Mouse (Mus musculus) fibroblast of lung, adult 2 months (primary cell): ENCODE results near the gene Phf14.

Experiments used
- DNase-seq: peaks from one replicate; pipeline ENCODE4 v3.0.0-alpha.2; 2011; ENCODE audit warnings: low read depth

Phf14 gene

GRCm38 (mm10) chr6:12020738-12021137 lies 113.1 kb downstream of the Phf14 start:
- no peak for DNase-seq

DNA sequence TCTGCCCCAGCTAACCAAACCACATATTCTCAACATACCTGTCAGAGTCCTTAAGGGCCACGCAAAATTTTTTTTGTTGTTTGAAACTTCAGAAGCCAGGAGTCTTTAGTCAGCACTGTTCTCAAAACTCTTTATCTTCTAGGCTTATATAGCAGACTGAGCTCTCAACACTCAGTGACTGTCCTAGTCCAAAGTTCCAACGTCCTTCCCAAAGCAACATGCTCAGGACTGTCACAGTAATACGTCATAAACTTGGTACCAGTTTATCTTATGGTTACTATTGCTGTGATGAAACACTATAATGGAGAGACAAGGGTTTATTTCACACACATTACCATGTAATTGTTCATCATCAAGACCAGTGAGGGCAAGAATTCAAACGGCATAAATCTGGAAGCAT lies 113.9 kb downstream of the Phf14 start:
- DNase-seq, result no peak

DNA sequence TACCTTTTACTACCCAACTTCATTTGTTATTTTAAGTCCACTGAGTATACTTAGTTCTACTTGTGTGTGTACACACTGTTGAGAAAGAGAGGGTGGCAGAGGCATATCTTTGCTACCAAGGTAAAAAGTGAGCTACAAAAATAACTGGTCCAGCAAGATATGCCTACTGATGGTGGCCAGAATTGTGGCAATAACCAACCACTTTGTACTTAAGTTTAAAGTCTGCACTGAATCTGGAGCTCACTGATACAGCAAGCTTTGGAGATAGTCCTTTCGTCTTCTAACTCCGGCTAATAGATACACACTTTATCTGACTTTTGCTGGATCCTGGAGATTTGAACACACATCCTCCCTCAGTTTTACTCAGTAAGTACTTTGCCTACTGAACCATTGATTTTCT lies 115.8 kb downstream of the Phf14 start:
- DNase-seq, result no peak

DNA sequence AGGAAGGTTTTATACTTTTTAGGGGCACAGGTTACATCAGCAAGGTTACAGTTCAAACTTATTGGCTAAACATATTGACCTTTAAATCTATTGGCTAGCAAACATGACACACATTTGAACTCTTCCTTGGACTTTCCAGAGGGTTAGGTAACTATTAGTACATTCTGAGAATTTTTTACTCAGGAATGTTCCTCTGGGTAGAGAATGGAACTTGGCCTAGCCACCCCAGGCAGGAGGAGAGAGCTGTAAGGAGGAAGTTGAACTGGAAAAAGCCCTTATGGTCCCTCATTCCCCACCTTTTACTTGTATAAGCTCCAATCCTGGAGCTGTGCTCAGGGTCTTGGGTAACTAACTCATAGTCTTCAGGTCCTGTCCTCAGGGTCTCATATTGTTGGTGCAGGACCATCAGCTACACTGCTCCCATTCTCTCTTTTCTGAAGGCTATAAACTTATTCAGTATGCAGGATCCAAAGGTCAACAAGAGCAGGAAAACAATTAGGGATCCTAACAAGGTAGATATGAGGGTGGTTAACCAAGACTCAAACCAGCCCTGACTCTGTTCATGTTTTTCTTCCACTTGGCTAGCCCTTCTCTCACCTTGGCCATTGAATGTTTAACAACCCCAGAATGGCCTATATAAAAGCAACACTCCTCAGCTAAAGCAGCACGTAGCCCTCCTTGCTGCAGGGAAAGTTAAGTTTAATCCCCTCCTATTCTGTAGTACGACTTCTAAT lies 119.4 kb downstream of the Phf14 start:
- DNase-seq, result no peak

GRCm38 (mm10) chr6:12034561-12034960 lies 127.0 kb downstream of the Phf14 start:
- peak; percentile 25 for DNase-seq

GRCm38 (mm10) chr6:12038268-12038667 lies 130.7 kb downstream of the Phf14 start:
- DNase-seq, result peak; percentile 19

DNA sequence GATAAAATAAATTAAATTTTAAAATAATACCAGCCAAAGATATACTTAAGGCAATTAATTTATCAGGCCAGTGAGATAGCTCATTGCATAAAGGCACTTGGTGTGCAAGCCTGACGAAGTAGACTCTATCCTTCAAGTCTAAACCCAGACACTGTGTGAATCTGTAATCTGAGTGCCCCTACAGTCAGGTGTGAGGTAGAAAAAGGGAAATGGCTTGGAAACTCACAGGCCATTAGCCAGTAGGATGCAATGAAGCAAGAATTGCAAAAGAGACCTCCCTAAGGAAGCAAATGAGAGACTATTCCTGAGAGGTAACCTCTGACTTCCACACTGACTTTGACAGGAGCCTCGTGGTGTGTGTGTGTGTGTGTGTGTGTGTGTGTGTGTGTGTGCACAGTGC lies 145.3 kb downstream of the Phf14 start:
- no peak for DNase-seq

GRCm38 (mm10) chr6:12054149-12054548 lies 146.5 kb downstream of the Phf14 start:
- peak; percentile 27 for DNase-seq

GRCm38 (mm10) chr6:12058717-12059116 lies 151.1 kb downstream of the Phf14 start:
- no peak for DNase-seq

- DNase-seq, result no peak
Observed at GRCm38 (mm10) chr6:12059971-12060370, 152.4 kb downstream of the Phf14 start.

- DNase-seq, result no peak
Observed at GRCm38 (mm10) chr6:12060452-12061140, 153.0 kb downstream of the Phf14 start.

DNA sequence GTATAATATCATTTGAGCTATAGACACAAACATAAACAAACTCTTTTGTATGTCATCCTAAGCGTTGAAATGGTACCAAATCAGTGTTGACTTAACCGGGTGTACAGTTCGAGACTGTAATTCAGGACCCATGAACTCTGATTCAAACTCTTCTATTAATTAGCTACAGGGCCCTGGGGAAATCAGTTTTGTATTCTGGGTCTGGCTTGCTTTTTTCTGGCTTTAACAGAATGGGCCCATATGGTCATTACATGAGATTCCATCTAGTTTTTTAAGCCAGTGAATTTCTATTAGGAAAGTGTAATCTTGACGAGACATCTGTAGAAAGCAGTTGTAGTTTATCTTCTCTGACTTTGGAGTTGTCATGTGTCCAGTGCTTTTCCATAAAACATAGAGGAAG lies 160.3 kb downstream of the Phf14 start:
- DNase-seq, result no peak

DNA sequence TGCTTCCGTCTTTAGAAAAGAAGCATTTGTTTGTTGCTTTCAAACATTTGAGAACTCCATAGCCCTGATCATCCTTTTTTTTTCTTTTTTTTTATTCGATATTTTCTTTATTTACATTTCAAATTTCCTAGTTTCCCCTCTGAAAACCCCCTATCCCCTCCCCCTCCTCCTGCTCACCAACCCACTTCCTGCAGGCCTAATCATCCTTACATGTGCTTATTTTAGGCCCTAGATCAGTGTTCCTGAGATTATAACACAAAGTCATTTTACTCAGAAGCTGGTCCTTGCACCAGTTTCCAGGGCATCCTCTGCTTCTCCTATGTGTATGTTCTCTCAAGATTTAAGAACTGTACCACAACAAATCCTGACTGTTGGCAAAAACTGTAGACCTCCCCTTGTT lies 161.7 kb downstream of the Phf14 start:
- no peak for DNase-seq

DNA sequence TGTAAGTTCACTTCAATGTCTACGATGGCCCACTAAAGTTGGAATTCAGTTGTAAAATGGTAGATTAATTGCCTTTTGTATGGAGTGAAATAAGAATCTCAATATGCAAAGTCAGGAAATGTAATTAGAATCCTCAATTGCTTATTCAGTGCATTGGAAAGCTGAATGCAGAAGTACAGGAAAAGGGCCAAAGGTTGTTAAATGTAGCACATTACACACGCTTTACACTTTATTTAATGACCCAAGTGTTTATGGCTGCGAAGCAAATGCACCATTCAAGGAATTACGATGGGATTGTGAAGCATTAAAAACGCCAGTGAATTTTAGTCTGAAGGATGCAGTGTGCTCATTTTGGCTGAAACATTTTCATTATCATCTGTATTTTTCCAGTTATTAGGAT lies 167.0 kb downstream of the Phf14 start:
- no peak for DNase-seq

GRCm38 (mm10) chr6:12077338-12077737 lies 169.7 kb downstream of the Phf14 start:
- no peak for DNase-seq

- DNase-seq, result no peak
Observed at GRCm38 (mm10) chr6:12077880-12078618, 170.4 kb downstream of the Phf14 start.

GRCm38 (mm10) chr6:12079260-12079659 lies 171.7 kb downstream of the Phf14 start:
- DNase-seq, result no peak

DNA sequence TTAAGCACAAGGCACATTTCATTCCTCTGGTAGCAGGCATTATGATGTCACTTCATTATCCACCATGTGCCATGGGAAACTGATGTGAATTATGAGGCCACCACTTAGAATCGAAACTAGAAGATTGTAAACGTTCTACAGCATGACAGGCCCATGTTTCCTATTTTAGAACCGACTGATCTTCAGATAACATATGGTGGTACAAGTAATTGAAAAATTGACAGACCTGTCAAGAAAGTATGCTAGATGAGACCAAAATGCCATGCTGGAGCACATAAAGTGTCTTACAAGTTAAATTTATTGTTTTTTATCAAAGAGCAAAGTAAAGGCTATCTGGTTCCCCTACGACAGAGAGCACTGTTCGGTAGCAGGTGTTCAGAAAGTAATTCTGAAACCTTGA lies 172.8 kb downstream of the Phf14 start:
- no peak for DNase-seq

DNA sequence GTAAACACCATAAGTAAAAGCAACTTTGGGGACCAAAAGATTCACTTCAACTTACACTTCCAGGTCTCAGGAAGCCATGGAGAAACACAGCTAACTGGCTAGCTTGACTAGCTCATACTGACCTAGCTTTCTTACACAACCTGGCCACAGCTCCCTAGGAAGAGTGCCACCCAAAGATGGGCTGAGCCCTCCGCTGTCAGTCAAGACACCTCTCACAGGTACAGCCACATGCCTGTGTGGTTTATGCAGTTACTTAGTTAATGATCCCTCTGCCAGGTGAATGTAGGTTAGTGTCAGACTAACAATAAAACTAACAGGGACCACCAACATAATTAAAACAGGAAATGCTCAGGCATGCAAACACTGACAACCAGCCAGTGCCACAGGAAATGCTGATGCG lies 174.1 kb downstream of the Phf14 start:
- no peak for DNase-seq

GRCm38 (mm10) chr6:12082125-12082524 lies 174.5 kb downstream of the Phf14 start:
- no peak for DNase-seq

DNA sequence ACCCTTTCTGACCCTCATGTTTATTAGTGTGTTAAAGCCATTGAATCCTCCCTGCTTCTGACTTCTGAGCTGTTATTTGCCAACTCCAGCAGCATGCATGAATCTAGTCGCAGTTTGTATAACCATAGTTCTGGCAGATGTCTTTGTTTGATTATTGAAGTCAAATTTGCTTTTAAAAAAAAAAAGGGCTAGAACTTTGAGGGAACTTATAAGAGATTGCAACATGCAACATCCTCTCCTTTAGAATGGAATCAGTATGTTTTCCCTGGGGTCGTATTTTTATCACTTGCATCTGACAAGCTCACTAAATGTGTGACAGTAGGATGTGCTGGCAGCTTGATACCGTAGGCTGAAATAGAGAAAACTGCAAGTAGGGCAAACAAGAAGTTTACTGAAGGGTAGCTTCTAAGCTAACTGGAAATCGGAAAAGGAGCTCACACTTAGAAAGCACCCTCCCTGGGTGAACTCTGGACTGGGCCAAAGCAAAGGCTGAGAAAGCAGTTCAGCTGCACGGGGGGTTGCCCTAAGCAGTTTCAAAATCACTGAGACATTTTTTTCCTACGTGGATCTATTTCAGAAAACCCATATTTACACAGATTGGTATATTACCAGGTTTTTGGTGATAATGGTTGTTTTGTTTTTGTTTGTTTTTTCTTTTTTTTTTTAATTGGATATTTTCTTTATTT lies 175.1 kb downstream of the Phf14 start:
- no peak for DNase-seq

- DNase-seq, result no peak
Observed at GRCm38 (mm10) chr6:12084721-12085120, 177.1 kb downstream of the Phf14 start.
